Mouse (Mus musculus) lung, postnatal 10 days (tissue): ENCODE measurements around the gene Pmepa1.

Experiments
- DNase-seq: peaks from one replicate; pipeline ENCODE4 v3.0.0; 2021

The Pmepa1 gene

DNA sequence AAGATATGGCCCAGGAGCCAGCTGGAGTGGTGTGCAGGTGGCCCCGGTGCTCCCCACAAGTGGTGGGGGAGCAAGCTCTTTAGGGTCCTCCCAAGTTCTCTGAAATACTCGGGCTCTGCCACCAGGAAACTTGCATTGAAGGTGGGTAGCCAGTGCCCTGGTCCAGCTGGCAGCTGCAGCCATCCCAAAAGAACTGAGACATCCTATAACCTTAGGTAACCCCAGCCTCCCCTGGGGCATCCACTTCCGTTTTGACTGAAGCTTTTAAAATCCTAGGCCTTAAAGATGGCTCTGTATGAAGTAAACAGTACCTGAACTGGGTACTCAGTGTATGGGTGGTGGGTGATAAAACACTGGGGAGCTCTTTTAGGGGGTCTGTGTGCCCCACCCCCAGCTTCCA is 52.8 kb downstream of the Pmepa1 start:
- DNase-seq, result no peak

DNA sequence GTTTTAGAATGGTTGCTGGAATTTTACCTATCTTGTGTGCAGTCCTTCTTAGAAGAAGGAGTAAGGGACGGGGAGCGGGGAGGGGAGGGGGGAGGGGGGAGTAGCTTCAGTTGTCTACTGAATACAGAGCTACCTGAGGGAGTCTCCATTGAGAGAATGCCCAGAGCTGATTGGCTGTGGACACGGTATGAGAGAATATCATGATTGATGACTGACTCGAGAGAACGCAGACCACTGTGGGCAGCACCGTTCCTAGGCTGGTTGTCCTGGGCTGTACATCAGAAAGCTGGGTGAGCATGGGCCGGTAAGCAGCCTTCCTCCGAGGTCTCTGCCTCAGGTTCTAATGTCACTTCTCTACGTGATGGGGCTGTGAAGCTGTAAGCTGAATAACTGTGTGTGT is 55.6 kb downstream of the Pmepa1 start:
- no peak for DNase-seq

DNA sequence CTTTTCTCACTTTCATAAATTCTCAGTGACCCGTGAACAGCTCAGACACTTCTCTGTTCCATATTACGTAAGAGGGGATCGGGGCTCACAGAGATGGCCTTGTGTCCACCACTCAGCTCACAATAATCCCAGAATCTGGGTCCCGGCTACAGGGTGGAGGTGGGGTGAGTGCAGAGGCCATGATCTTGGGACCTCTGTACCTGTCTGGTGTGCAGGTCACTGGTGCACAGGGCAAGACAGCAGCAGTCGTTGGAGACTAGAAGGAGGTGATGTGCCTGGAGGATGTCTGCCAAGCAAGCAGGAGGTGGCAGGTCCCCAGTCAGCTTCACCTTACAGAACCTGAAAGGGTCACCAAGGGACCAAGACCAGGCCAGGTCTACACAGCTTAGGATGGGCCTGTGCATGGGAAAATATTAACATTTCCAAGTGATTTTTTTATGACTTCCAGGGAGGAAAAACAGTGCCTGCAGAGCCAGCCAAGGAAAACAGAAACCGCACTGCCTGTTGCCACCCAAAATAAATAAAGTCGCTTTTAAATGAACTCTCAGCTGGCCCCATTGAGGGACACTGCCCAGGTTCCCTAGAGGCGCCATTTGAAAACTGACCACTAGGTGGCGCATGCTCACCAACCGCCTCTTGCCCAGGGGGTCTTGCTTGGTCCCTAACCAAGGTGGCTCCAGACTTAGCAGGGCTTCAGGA is 56.9 kb downstream of the Pmepa1 start:
- no peak for DNase-seq

DNA sequence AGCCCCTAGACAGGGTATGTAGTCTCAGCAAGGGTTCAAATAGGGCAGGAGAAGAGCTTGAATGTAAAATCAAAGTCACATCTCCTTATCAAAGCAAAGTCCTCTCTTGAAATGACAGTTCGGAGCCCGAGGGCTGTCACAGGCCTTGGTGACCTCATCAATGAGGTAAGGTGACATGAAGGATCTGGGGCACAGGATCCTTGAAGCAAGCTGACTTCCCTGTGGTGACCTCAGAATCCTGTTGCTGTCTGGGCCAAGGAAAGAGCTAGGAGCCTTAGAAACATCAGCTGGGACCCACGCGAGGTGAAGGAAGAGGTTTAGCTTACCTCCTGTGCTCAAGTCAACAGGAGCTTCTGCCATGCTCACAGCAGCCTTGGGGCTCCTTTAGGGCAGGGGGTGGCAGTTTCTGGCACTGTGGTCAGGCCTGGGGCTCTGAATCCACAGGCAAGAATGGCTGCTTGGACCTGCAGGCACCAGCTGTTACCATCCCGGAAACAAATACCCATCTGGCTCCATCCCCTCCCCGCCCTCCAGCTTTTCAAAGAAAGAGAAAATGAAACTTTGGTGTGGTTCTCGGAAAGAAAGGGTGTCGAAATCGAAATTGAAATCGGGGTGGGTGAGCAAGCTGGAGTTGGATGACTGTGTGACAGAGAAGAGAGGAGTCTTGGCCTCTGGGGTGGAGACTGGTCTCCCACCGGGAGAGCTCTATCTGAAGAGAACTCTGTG is 57.8 kb downstream of the Pmepa1 start, which contains the start of gene Zbp1:
TSS of gene Zbp1 (minus strand) at position 508 of the 726 bp plus-strand sequence.
- no peak for DNase-seq

DNA sequence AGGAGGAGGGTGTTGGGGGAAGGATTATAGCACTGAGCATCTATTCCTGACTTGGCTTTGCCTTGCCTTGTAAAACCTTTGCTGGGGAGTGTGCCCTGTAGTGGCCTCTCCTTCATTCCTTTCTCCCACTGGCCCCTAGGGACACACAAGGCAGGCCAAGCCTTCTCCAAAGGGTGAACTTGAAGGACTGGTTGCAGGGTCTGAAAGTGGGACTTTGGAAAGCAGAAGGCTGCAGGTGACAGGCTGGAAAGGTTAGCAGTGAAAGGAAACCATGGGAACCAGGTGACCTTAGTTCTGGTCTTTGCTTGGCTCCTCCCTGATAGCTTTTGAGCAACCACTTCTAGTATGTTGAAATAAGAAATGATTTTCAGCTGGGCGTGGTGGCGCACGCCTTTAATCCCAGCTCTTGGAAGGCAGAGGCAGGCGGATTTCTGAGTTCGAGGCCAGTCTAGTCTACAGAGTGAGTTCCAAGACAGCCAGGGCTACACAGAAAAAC is 58.5 kb downstream of the Pmepa1 start:
- no peak for DNase-seq

DNA sequence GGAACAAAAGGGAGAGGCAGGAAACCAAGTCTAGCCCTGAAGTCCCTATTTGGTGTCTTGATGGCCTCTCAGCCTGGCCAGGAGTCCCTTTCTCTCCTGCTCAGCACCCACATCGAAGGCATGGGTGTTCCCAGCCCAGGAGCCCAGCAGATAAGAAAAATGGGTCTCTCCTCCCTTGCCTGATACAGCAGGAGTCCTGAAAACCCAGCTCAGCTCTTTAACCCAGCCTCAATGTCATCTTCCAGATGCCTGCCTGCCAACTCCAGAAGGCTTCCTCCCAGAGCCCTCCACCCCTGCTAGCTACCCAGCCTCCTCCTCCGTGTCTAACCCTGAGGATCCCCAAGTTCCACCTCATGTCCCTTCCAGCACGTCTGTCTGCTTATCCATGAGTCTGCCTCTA is 59.1 kb downstream of the Pmepa1 start:
- no peak for DNase-seq

DNA sequence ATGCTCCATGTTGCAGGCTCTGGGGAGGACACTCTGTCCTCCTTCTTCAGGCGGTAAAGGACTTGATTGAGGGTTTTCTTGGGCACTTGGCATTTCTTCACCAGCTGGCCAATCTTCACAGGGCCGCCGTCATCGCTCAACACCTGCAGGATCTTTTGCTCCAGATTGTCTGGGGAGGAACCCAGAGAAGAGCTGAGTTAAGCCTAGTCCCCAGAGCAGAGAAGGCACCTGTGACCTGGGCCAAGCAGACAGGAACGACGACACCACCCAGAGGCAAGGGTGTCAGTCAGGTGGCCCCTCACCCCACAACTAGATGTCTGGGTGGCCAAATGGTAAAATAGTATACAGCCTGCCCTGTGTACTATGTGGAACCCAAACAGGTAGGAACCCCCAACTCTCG is 59.5 kb downstream of the Pmepa1 start:
- no peak for DNase-seq

DNA sequence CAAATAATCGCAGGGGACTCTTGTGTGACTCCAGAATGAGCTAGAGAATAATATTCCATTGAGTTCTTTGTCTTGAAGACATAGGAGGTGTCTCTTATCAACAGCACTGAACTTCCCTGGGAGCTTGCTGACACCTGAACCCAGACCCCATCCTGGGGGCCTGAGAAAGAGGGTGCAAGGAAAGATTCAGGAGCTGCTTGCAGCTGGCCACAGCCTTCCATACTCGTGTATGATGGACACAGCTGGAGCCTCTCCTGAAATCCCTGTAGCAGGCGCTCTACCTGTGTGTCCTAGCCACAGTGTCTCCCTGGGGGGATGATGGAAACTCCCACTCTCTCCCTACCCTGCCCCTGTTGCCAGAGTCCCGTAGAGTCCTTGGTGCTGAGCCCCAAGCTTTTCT is 64.1 kb downstream of the Pmepa1 start:
- no peak for DNase-seq

DNA sequence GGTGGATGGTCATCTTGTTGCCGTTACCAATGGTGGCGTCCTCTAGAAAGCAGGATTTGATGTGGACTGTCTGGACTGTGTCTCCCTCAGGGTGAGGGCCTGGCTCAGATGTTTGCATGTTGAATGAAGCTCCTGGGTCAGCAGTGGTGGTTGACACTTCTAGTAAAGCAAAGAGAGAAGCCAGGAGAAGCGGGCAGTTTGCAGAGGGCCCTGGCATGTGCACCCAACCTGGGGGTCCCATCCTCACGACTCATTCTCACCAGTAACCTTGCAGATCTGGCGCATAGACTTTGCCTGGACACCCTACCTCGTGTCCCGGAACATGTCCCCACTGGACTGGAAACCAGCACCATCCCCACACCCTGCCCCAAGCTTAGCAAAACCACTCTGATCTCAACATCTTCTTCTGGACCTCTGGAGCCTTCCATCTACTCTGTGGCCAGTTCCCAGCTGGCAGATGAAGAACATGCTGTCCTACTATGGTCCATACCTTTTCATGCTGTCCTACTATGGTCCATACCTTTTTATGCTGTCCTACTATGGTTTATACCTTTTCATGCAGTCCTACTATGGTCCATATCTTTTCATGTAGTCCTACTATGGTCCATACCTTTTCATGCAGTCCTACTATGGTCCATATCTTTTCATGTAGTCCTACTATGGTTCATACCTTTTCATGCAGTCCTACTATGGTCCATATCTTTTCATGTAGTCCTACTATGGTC is 67.1 kb downstream of the Pmepa1 start:
- DNase-seq, result no peak

DNA sequence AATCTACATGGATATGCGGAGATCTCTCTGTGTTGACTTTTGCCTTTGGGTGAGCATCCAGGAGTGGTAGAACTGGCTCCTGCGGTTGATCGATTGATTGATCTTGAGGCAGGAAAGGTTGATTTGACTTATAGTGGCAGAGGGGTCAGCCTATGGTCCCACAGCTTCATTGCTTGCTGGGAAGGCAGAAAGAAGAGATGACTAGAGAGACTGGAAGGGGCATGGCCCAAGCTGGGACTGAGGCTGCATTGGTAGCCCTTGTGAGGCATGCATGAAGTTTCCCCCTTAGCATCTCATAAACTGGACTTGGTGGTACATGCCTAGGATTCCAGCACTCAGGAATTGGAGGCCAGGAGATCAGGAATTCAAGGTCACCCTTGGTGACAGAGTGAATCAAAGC is 69.3 kb downstream of the Pmepa1 start:
- no peak for DNase-seq

DNA sequence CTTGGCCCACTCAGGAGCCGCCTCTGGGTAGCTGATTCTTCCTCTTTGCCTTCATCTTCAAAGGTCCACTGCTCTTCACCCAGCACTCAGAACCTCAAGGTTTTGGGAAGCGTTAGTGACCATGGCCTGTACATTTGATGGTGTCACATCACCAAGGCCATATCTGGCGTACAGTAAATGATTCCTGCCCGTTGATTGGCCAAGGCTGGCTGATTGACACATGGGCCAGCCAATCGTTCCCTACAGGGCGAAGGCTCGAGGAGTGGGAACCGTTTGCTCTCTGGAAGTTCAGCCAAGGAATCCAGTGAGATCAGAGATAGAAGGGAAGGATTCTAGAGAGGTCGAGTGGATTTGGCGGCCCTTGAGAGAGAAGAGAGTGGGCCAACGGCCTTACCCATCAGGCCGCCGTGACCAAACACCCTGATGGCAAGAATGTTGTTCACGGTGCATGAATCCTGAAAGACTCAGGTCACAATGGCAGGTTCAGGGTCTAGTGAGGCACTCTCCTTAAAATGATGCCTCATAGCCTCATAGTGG is 70.7 kb downstream of the Pmepa1 start:
- no peak for DNase-seq

DNA sequence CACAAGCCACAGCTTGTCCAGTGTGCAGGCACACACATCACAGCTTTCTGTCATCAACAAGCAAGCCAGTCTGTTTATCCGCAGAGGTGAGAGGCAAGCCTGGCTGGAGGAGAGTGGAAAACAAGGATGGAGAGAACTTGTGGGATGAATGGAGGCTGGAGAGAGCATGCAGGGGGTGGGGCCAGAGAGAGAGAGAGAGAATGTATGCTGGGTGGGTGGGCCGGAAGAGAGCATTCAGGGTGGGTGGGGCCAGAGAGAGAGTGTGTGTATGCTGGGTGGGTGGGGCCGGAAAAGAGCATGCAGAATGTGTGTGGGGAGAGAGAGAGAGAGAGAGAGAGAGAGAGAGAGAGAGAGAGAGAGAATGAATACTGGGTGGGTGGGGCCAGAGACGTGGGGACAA is 71.7 kb downstream of the Pmepa1 start:
- no peak for DNase-seq

DNA sequence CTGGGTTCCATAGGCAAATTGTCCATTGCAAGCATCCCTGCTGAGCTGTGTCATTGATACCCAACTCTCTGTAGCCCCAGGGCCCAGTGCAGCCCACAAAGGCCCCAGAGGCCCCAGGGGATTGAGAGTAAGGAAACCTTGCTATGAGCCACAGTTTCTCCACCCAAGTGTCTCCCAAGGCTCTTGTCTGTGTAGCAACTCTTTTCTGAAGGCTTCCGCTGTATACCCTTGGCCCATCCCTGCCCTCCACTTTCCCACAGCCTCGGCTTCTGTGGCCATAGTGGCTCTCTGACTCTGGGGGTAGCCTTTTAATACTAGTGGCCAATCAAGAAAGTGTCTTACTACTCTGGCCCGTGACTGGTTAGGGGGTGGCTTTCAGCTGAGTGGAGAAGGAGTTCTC is 72.6 kb downstream of the Pmepa1 start:
- DNase-seq, result no peak

DNA sequence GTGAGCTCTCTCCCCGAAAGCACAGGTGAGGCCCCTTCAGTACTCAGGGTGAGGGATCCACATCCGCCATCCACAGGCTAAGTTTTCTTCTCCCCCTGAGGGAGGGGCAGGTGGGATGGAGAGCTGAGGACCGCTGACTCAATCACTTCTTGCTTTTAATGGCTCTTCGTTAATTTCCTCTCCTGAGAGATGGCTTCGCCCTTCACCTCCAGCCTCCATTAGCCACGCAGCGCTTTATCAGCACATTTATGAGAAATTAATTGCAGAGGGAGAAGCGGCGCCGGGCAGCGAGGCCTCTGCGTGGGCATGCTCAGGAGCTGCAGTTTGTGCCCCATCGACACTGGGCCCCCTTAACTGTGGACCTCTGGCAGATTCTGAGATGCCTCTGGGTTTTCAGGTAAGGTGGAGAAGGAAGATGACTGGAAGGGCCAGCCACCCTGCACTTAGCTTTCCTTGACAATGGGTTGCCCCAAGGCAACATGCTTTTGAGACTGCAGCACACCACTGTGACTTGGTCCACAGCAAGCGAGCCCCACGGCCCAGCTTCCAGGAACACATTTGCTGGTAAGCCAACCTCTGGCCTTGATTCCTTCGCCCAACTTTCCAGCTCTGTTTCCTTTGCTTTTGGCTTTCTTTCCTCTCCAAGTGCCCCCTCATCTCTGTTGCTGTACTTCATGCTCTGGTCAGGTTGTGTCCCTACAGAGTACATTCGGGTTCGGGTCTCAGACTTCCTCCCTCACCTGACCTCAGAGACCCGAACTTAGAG is 73.2 kb downstream of the Pmepa1 start:
- no peak for DNase-seq

DNA sequence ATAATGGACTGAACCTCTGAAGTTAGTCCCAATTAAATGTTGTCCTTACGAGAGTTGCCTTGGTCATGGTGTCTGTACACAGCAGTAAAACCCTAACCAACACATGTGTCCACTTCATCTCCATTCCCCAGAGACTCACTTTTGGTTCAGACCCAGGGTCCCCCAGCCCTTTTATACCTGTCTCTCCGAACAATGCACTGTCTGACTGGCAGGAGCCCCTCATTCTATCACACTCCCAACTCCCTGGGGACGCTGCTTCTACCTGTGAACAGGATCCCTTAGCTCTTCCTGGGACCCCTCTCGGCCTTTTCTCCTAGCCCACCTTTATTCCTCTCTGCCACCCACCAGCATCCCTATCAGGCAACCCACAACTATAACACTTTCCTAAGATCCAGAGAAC is 81.5 kb downstream of the Pmepa1 start:
- no peak for DNase-seq

DNA sequence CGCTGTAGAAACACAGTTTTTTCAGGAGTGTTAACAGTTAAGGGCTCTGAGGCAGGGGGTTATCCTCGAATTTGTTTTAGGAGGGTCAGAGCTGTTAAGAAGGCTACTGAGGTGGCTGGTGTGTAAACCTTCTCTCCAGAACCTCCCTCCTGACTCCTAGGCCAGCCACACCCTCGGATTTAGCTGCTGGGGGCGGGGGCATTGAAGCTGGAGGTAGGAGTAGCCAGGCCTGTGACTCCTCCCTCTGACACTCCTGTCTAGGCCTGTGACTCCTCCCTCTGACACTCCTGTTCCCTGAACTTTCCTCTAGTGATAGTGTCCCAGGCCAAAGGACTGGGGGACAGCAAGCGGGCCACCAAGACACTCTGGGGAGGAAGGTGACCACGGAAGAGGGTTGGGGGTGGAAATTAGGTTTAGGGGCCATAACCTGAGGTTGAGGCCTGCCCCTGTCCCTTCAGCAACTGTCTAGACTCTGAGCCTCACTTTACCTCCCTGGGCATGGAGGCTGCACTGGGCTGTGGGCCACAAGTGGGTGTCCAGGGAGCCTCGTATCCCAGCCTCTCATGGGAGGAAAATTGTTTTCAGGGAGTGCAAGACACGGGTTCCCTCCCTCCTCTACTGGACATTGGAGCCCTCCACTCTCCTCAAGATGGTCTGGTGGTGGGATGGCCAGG is 89.0 kb downstream of the Pmepa1 start:
- DNase-seq, result peak; percentile 53

DNA sequence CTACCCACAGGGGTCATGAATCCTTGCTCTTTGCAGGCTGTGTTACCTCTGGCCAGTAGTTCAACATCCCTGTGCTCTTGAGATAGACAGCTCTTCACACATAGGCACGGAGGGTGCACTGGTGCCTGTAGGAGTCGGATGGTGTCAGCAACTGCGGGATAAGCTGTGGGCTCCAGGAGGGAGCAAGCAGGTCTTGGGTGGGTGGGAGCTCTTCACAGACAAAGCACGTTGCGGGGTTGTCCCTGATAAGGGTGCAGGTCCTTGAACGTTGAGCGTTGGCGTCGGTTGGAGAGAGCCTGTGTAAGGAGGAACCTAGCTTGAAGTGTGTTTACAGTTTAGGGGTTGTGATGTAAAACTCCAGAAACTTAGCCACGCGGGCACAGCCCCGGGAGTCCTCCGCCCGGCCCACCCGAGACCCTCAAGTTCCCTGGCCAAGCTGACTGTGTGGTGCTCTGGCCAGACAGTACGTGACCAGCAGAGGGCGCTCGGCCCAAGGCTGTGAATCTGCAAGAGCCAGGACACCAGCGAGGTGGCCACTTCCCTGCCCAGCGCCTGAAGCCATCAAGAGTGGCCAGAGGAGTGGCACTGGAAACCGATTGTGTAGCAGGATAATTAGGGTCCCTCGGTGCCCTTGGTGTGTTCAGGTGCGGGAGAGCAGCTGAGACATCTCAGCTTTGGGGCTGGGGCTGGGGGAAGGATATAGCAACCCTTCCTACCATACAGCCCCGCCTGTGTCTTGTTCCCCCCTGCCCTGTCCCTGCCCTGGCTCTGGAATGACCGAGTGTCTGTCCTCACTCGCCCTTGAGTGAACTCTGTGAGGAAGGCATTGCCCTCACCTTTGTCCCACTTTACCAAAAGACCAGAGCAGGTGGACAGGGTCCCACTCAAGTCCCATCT is 90.0 kb downstream of the Pmepa1 start:
- DNase-seq, result peak; percentile 85

DNA sequence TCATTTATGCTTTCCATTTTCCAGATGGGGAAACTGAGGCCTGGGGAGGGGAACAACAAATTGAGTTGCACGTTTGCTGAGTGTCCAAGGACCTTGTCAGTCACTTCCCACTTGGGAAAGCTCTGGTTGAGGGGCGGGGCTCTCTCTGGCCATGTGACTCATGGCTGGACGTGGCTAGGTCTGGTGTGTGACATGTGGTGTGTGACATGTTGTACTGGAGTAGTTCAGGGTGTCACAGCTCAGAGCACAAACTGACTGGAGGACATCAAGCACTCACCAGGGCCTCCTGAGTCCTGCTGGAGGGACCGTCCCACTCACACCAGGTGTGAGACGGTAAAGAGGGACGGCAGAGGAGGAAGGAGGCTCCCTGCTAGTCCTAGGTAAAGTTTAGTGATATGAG is 91.1 kb downstream of the Pmepa1 start:
- no peak for DNase-seq

DNA sequence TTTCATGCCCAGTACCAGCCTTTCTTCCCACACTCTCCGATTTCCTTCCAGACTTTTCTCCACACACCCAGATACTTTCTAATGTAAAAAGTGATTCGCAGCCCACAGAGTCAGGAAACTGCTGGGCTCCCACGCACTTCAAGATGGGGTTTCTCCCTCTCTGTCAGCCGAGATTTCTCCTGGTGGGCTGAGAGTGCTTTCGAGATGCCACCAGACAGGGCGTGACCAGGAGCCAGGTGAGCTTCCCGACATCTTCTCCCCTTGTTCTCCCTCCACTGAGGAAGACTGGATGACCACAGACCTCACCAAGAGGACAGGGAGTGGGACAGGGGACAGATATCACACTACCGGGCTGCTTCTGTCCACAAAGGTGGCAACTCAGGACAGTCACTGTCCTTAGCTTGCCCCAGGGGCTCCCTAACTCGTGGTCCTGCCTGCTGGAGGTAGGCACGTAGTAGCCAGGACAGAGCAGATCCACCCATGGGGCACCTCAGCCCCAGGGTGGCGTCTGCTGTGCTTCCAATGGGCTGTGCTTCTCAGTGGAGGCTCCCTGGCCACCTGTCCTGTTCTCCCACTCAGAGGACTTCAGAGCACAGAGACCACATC is 91.8 kb downstream of the Pmepa1 start:
- no peak for DNase-seq

DNA sequence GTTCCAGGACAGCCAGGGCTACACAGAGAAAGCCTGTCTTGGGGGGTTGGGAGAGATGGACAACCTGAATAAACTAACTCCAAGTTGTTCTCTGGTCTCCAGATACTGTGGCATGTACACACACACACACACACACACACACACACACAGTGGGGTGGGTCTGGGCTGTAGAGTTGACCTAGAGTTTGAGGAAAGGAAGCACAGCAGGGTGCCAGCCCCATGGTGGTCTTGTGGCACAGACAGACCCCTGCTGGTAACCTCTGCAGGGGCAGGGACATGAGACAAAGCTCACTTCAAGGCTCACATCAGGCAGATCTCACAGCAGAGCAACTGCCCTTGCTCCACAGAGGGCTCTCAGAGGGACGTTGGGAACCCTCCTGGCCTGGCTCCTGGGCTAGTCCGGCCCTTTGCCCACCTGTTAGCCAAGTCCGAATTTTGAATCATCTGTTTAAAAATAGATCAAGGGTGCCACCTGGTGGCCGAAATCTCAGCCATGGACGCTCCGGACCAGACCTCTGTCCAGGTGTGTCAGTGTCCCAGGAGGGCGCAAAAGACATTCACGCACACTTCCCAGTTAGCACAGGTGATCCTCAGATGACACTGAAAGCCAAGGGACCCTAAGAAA is 92.4 kb downstream of the Pmepa1 start:
- DNase-seq, result peak; percentile 65
